Mouse (Mus musculus) kidney, adult 2 months (tissue): ENCODE results near the gene Sema3a.

Source experiments
- CTCF ChIP-seq: fragments of 200-500 bp; conservative IDR thresholded peaks from 2 replicates; pipeline ENCODE4 v1.5.1; 2011; ENCODE audit warnings: low read depth, mild to moderate bottlenecking, control low read depth, low read length, moderate library complexity, mixed read lengths; ENCODE audit not compliant: insufficient read depth, insufficient read length
- POLR2A ChIP-seq: fragments of 200-500 bp; IDR thresholded peaks from one replicate; pipeline ENCODE4 v1.6.1; 2011; ENCODE audit warnings: low read depth, low read length, control low read depth

GRCm38 (mm10) chr5:13144733-13145457 is 19.7 kb downstream of the Sema3a start:
- TF ChIP-seq CTCF (no peak), POLR2A (no peak)
